Mouse (Mus musculus) intestine, embryonic 14.5 days (tissue): ENCODE results near the gene Lyst. TPM values are rescaled to one million over a fixed set of nuclear protein-coding genes. Genes with fewer than 3 reads are reported as not detected.
"Not testable (repeated sequence)": the region's sequence is repeated elsewhere in the genome, so short reads cannot be mapped to it uniquely, and the experiment has no call there.

Source experiments
- ATAC-seq: fragments of 200-750 bp; cut with Nextera tagmentation; replicated peaks from 2 replicates; pipeline ENCODE4 v1.8.0; 2017; ENCODE audit warnings: low read depth, moderate number of reproducible peaks, moderate TSS enrichment, moderate library complexity; ENCODE audit not compliant: low FRiP score, low TSS enrichment
- DNase-seq: peaks from one replicate; pipeline ENCODE4 v3.0.0-alpha.2; 2018; ENCODE audit warnings: low spot score
- H3K27ac ChIP-seq: fragments of 300-500 bp; sonication (generic); 2 replicates; pipeline ENCODE4 v1.5.1; 2014; ENCODE audit warnings: low read depth, mild to moderate bottlenecking, control low read depth
- H3K27me3 ChIP-seq: fragments of 300-500 bp; sonication (generic); replicated peaks from 2 replicates; pipeline ENCODE4 v1.6.1; 2014; ENCODE audit warnings: low read length, control low read depth; ENCODE audit not compliant: control insufficient read depth, insufficient read depth
- H3K36me3 ChIP-seq: fragments of 300-500 bp; sonication (generic); 2 replicates; pipeline ENCODE4 v1.6.1; 2014; ENCODE audit warnings: low read length, control low read depth; ENCODE audit not compliant: control insufficient read depth, insufficient read depth
- H3K4me1 ChIP-seq: fragments of 300-500 bp; sonication (generic); replicated peaks from 2 replicates; pipeline ENCODE4 v1.6.1; 2014; ENCODE audit warnings: low read length, control low read depth, mixed read lengths; ENCODE audit not compliant: control insufficient read depth, insufficient read depth
- H3K4me2 ChIP-seq: fragments of 300-500 bp; sonication (generic); 2 replicates; pipeline ENCODE4 v1.6.1; 2014; ENCODE audit warnings: low read length
- H3K4me3 ChIP-seq: fragments of 300-500 bp; sonication (generic); 2 replicates; pipeline ENCODE4 v1.5.1; 2014; ENCODE audit warnings: low read depth, low read length, control low read depth, mixed read lengths
- H3K9ac ChIP-seq: fragments of 300-500 bp; sonication (generic); 2 replicates; pipeline ENCODE4 v1.6.1; 2014; ENCODE audit warnings: mild to moderate bottlenecking, low read length
- H3K9me3 ChIP-seq: fragments of 300-500 bp; sonication (generic); 2 replicates; pipeline ENCODE4 v1.6.1; 2016; ENCODE audit warnings: low read length, control low read depth; ENCODE audit not compliant: control insufficient read depth
- WGBS: fragments of 180-500 bp; shearing (Covaris S2); extraction: QIAGEN DNeasy Blood & Tissue Kit; methylation state at CpG from one replicate; pipeline ENCODE4 v1.1.7; 2014; 5-methylcytosine and 5-hydroxymethylcytosine counted together
- polyA plus RNA-seq: library from polyadenylated mRNA; unstranded; fragments of >200 nt; fragmentation: Nextera tagmentation; extraction: Ambion mirVana; gene quantifications from 2 replicates; pipeline ENCODE4 v1.2.1, GENCODE M21; 2014

Gene Lyst
- polyA plus RNA-seq, 1 experiment from 2014 or later = 6.5 TPM

DNA sequence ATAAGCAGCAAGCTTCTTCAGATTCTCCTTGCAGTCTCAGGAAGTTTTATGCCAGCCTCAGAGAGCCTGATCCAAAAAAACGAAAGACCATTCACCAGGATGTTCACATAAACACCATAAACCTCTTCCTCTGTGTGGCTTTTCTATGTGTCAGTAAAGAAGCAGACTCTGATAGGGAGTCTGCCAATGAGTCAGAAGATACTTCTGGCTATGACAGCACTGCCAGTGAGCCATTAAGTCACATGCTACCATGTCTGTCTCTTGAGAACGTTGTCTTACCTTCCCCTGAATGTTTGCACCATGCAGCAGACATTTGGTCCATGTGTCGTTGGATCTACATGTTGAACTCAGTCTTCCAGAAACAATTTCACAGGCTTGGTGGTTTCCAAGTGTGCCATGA lies 47.4 kb downstream of the Lyst start:
- ATAC-seq (no peak), DNase-seq (no peak)
- no peak overlapping the region for H3K9ac ChIP-seq
- 61% methylated on average over 3 of the region's 3 CpGs for WGBS
- no peaks in the 10 kb centered on the region for H3K27me3 ChIP-seq
- peaks cover 4% of the 10 kb centered on the region; the same call in 1 of the 2 replicates for H3K36me3 ChIP-seq
- H3K27ac ChIP-seq = no peak overlapping the region
- H3K9me3 ChIP-seq = no peaks in the 10 kb centered on the region
- no peaks in the 10 kb centered on the region for H3K4me1 ChIP-seq
- H3K4me2 ChIP-seq = no peak overlapping the region
- no peak overlapping the region for H3K4me3 ChIP-seq

- no peak overlapping the region for H3K9ac ChIP-seq
- H3K9me3 ChIP-seq = no peaks in the 10 kb centered on the region
- 68% methylated on average over 6 of the region's 6 CpGs for WGBS
- H3K4me3 ChIP-seq = no peak overlapping the region
- DNase-seq (no peak), ATAC-seq (no peak)
- no peak overlapping the region for H3K4me2 ChIP-seq
- no peaks in the 10 kb centered on the region for H3K4me1 ChIP-seq
- no peaks in the 10 kb centered on the region for H3K27me3 ChIP-seq
- peaks cover 4% of the 10 kb centered on the region; the same call in 1 of the 2 replicates for H3K36me3 ChIP-seq
- no peak overlapping the region for H3K27ac ChIP-seq
Measured at GRCm38 (mm10) chr13:13637981-13638380, 47.8 kb downstream of the Lyst start.

DNA sequence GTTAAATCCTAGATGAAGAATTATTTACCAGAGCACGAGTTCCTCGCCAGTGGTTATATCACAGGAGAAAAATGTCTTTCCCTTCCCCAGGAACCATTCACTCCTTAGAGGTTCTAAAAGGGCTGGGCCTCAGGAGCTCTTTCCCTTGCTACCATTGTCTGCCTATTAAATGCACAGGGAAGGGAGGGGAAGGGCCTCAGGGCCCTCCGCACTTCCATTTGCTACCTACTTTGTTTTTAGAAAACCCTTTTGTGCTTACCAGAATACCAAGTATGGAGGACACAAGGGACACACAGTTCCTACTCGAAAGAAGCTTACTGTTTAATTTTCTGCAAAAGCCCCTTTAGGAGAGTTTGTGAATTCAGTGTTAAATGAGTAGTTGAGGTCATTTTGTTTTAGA lies 48.5 kb downstream of the Lyst start:
- Histone ChIP-seq H3K9me3 (no peaks in the 10 kb centered on the region), H3K27me3 (no peaks in the 10 kb centered on the region), H3K9ac (no peak overlapping the region), H3K4me1 (no peaks in the 10 kb centered on the region), H3K36me3 (peaks cover 4% of the 10 kb centered on the region; the same call in 1 of the 2 replicates), H3K4me3 (no peak overlapping the region), H3K27ac (no peak overlapping the region), H3K4me2 (no peak overlapping the region)
- DNase-seq (no peak), ATAC-seq (no peak)
- 81% methylated on average over 4 of the region's 4 CpGs for WGBS

DNA sequence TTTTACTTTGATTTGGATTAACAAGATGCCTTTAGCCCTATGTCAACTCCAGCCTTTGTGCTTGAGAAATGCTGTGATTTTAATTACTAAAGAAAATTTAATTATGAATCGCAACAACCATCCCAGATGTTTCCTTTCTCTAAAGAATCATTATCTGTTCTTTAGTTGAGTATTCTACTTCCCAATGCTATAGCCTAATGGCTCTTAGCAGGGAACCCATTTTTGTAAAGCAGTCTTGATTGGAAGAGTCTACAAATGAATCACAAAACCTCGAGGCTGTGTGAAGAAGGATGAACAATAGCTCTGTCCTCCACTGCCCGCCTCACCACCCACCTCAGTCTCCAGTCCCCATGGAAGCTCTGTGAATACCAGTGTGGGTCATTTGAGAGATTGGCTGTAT lies 57.1 kb downstream of the Lyst start:
- Histone ChIP-seq H3K4me3 (no peak overlapping the region), H3K4me2 (no peak overlapping the region), H3K36me3 (no peaks in the 10 kb centered on the region), H3K9me3 (no peaks in the 10 kb centered on the region), H3K27ac (no peak overlapping the region), H3K27me3 (no peaks in the 10 kb centered on the region), H3K9ac (no peak overlapping the region), H3K4me1 (no peaks in the 10 kb centered on the region)
- 77% methylated on average over 3 of the region's 3 CpGs for WGBS
- ATAC-seq (no peak), DNase-seq (no peak)

DNA sequence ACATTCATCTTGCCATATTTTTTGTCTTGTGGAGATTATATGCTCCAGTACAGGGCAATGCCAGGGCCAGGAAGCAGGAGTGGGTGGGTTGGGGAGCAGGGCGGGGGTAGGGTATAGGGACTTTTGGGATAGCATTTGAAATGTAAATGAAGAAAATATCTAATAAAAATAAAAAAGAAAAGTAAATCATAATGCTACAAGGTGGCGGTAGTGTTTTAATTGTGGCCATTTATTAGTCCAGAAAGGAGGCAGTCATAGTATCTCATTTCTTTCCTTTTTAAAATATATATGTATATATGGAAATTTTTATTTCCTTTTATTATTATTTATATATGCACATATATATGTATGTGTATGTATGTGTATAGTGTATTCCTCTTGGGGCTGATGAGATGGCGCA lies 65.3 kb downstream of the Lyst start:
- Histone ChIP-seq H3K4me3 (no peak overlapping the region), H3K9ac (no peak overlapping the region), H3K27me3 (no peaks in the 10 kb centered on the region), H3K4me2 (no peak overlapping the region), H3K4me1 (no peaks in the 10 kb centered on the region), H3K36me3 (no peaks in the 10 kb centered on the region), H3K27ac (no peak overlapping the region), H3K9me3 (no peaks in the 10 kb centered on the region)
- ATAC-seq (no peak), DNase-seq (no peak)
- 97% methylated on average over 3 of the region's 3 CpGs for WGBS

GRCm38 (mm10) chr13:13666103-13666502 lies 75.9 kb downstream of the Lyst start:
- H3K4me2 ChIP-seq, H3K9ac ChIP-seq, DNase-seq, H3K4me1 ChIP-seq, H3K9me3 ChIP-seq, H3K27ac ChIP-seq, H3K27me3 ChIP-seq, ATAC-seq, H3K36me3 ChIP-seq, H3K4me3 ChIP-seq: not testable (repeated sequence)
- WGBS = 81% methylated on average over 2 of the region's 2 CpGs

- Histone ChIP-seq H3K9ac (no peak overlapping the region), H3K36me3 (peaks cover 10% of the 10 kb centered on the region), H3K9me3 (no peaks in the 10 kb centered on the region), H3K4me3 (no peak overlapping the region), H3K4me2 (no peak overlapping the region), H3K4me1 (no peaks in the 10 kb centered on the region), H3K27me3 (no peaks in the 10 kb centered on the region), H3K27ac (no peak overlapping the region)
- WGBS = 57% methylated on average over 5 of the region's 5 CpGs
- ATAC-seq (no peak), DNase-seq (no peak)
Measured at GRCm38 (mm10) chr13:13670669-13671068, 80.5 kb downstream of the Lyst start.

DNA sequence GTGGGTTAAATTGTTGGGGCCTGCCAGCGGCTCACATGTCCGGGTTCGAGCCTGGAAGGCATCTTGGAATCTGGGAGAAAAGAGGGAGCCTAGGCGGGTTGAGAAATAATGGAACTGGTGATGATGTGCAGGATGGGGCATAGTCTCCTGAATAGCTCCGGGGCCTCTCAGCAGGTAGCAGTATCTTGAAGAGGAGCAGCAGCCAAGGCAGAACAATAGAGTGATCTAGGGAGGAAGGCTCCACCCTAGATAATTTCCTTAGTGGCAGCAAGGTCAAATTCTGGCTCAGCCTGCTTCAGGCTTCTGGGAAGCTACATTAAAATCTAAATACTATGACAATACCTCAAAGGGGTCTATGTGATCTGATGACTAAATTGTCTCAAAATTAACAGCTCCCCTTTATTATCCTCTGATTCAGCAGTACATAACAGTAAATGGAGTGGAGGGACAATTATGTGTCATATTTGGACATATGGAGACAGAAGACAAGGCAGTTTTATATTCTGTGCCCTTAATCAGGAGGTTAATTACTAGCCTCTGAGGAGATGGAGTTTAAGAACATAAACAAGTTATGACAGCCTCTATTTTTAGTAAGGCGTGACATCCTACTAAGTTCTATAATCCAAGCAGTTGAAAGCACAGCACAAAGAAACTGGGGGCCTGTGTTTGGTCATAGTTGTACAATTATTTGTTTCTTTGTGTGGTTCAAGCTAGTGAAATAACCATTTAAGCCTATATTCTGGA lies 81.6 kb downstream of the Lyst start:
- 78% methylated on average over 6 of the region's 6 CpGs for WGBS
- no peak overlapping the region for H3K27ac ChIP-seq
- no peaks in the 10 kb centered on the region for H3K9me3 ChIP-seq
- no peak for ATAC-seq
- no peaks in the 10 kb centered on the region for H3K4me1 ChIP-seq
- DNase-seq = no peak
- no peak overlapping the region for H3K4me3 ChIP-seq
- peaks cover 10% of the 10 kb centered on the region for H3K36me3 ChIP-seq
- no peak overlapping the region for H3K9ac ChIP-seq
- H3K4me2 ChIP-seq = no peak overlapping the region
- no peaks in the 10 kb centered on the region for H3K27me3 ChIP-seq

DNA sequence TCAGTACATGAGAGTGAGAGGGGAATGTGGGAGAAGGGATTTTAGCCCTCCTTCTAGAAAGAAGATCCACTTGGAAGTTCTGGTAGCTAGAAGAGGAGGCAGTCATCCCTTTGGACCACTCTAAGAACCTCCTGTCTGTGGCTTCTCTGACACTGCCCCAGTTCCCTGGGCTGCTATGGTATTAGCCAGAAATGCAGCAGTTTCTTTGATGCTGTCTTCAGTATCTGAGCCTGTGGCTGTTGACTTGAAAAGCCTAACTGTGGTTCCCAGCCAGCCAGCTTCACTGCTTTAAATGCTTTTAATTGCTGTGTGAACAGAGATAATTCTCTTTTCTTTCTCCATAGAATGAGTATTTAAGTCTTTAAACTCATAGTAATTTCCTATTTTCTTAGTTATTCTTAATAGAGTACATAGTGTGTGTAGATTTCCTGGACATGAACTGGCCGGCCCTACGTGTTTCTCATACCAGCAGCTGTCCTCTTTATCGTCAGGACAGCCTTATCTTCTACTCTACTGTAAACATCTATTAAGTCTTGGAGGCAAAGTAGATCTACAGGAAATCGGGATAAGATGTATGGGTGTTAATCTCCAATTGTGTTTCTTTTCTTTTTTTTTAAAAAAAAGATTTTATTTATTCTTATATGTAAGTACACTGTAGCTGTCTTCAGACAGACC lies 84.6 kb downstream of the Lyst start:
- Histone ChIP-seq H3K4me3 (no peak overlapping the region), H3K27me3 (no peaks in the 10 kb centered on the region), H3K9ac (no peak overlapping the region), H3K27ac (no peak overlapping the region), H3K9me3 (no peaks in the 10 kb centered on the region), H3K36me3 (peaks cover 8% of the 10 kb centered on the region), H3K4me1 (no peaks in the 10 kb centered on the region), H3K4me2 (no peak overlapping the region)
- no peak for DNase-seq
- no peak for ATAC-seq
- 79% methylated on average over 4 of the region's 4 CpGs for WGBS
